Mouse (Mus musculus): Measurements from ENCODE around the gene Pex14.

DNA sequence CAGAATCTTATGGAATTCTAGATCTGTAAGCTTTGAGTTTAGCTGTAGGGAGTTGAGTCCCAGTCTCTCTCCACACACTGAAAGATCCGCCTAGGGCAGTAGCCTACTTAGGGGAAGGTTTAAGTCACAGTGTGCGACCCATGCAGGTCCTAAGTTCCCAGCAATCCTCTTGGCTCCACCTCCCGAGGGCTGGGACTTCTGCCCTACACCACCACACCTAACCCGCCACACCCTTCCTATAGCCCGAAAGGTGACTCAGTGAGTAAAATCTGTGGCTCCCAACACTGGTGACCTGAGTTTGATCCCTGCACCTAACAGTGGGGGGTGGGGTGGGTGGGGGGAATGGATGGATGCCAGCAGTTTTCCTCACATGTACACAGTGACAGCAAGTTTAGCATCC is 23.8 kb upstream of the Pex14 start:
- TF ChIP-seq MAX (IDR thresholded peaks at IDR 0.05; ENCODE audit: low read depth) = no peak
- no peak for TF ChIP-seq POLR2A (IDR thresholded peaks at IDR 0.05; ENCODE audit: insufficient read length, low read depth)
- TF ChIP-seq POLR2AphosphoS2 (IDR thresholded peaks at IDR 0.05; ENCODE audit: insufficient read length, low read depth) = no peak
- no peak for TF ChIP-seq TCF3 (IDR thresholded peaks at IDR 0.05; ENCODE audit: insufficient read length, low read depth)
